Mouse (Mus musculus): ENCODE data around the gene Podxl. TPM values are rescaled to one million over a fixed set of nuclear protein-coding genes. Genes with fewer than 3 reads are reported as not detected.

Gene Podxl
- polyA plus RNA-seq (2015; fragmentation: Nextera tagmentation; extraction: Ambion mirVana): 36.2 and 47.4 TPM in 2 replicates

DNA sequence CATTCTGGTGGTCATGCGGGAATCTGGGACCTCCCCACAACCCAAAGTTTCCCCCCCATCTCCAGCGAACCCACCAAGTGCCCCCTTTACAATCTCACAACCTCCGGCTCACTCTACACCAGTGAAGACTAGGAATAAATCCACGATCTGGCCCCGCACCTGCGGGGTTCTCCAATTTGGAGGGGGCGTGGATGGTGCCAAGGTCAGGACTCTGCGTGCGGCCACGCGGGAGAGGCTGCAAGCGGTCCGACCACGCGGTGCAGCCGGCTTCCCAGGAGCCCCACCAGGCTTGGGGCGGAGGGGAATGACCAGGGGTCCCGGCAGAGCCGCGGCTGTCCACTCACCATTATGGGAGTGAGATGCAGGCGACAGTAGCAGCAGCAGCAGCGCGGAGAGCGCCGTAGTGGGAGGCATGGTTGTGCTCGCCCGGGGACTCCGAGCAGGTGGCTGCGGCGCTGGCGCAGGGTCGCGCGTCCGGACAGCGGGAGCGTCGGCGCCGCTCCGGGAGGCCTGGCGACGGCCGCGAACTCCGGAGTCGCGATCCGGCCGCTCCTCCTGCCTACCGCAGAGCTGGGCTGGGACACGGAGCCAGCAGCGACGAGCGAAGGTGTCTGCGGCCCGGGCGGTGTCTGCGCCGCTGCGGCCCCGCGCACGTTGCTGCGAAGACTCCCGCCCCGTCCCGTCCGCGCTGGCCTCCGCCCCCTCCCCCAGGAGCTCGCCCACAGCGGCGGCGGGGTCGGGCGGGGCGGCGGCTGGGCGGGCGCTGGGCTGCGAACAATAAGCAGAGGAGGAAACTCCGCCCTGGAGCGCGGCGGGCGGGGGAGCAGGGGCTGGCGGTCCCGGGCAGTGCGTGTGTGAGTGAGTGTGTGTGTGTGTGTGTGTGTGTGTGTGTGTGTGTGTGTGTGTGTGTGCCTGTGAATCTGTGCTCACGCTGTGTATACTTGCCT, at the start of gene Podxl:
Gene Podxl, minus strand, starts transcription at position 747 of the 947 bp plus-strand sequence.
- Histone ChIP-seq H3K9ac (ENCODE audit: low read depth, low read length) (peak within 1 kb of the TSS; percentile 84), H3K9me3 (ENCODE audit: control insufficient read depth, low read length) (no peaks in the 10 kb centered on the region), H3K27me3 (replicated peaks; ENCODE audit: control insufficient read depth, insufficient read depth, low read length) (0 out of 2 replicates have a peak, but pooled peaks cover 7% of the 10 kb centered on the region), H3K4me2 (ENCODE audit: low read depth, low read length) (peak within 1 kb of the TSS; percentile 87), H3K27ac (ENCODE audit: low read length) (peak within 1 kb of the TSS; percentile 73), H3K4me3 (ENCODE audit: low read length) (peak within 1 kb of the TSS; percentile 76), H3K4me1 (ENCODE audit: control insufficient read depth, insufficient read depth, low read length) (peaks cover 22% of the 10 kb centered on the region), H3K36me3 (ENCODE audit: control insufficient read depth, insufficient read depth, low read length) (no peaks in the 10 kb centered on the region)
- under 1% methylated on average over 84 of the region's 91 CpGs for WGBS
- peak; percentile 80 for ATAC-seq

DNA sequence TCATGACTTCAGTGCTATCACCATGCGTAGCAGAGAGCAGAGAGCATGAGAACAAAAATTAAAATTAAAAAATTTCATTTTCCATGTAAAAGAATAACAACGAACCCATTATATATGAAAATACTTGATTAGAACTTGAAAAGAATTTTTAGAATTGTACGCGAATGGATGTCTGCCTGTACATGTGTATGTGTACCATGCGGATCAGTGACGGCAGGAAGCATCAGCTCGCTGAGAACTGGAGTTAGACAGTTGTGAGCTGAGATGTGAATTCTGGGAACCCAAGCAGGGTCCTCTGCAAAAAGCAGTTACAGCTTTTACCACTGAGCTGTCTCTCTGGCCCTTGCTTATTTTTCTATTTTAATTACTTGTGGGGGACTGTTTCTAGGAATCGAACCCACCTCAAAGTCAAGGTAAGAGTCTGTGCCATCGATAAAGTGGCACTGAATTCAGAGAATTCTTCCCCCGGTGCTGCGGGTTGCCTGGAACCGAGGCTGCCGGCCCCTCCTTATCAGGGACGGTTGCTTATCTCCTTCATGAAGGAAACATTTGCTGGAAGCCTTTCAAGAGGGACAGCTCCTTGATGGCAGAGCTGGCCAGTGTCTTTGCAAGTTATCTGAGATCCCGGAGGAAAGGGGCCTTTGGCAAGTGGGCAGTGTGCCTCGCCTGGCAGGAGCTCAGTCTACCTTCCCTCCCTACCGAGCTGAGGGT, 48.9 kb upstream of the Podxl start:
- H3K27me3 ChIP-seq (replicated peaks; ENCODE audit: control insufficient read depth, insufficient read depth, low read length): no peaks in the 10 kb centered on the region
- ATAC-seq: no peak

DNA sequence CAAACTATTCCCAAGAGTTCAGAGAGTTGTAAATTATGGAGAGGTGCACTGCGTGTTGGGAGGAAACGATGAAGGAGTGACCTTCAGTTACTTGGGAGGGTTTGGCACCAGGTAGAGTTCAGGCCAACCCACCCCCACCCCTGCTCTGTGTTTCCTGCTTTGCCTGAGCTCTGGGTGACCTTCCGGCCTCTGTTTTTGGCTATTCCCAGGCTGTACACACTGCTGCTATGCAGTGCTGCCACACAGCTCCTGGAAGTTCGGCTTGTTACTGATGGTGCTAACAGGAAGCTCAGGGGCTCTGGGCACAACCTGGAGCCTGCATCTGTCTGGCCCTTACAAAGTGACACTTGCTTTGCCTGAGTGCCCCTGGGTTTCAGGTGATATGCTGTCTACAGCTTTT, 42.6 kb upstream of the Podxl start:
- H3K9me3 ChIP-seq (ENCODE audit: control insufficient read depth, low read length): no peaks in the 10 kb centered on the region
- H3K4me1 ChIP-seq (ENCODE audit: control insufficient read depth, insufficient read depth, low read length): 0 out of 2 replicates have a peak, but pooled peaks cover under 1% of the 10 kb centered on the region
- H3K4me3 ChIP-seq (ENCODE audit: low read length): no peak overlapping the region
- no peak for ATAC-seq
- no peak overlapping the region for H3K9ac ChIP-seq (ENCODE audit: low read depth, low read length)
- no peak overlapping the region for H3K27ac ChIP-seq (ENCODE audit: low read length)
- no peaks in the 10 kb centered on the region for H3K36me3 ChIP-seq (ENCODE audit: control insufficient read depth, insufficient read depth, low read length)
- H3K27me3 ChIP-seq (replicated peaks; ENCODE audit: control insufficient read depth, insufficient read depth, low read length): no peaks in the 10 kb centered on the region
- 74% methylated on average over 4 of the region's 4 CpGs for WGBS
- no peak overlapping the region for H3K4me2 ChIP-seq (ENCODE audit: low read depth, low read length)

More for the DNA sequence above, 48.9 kb upstream of the Podxl start:
- no peak overlapping the region for H3K4me2 ChIP-seq (ENCODE audit: low read depth, low read length)
- peaks cover 11% of the 10 kb centered on the region for H3K4me1 ChIP-seq (ENCODE audit: control insufficient read depth, insufficient read depth, low read length)
- WGBS: 60% methylated on average over 17 of the region's 17 CpGs
- no peaks in the 10 kb centered on the region for H3K36me3 ChIP-seq (ENCODE audit: control insufficient read depth, insufficient read depth, low read length)
- 0 out of 2 replicates have a peak overlapping the region, but pooled peaks have one; percentile 16 for H3K9ac ChIP-seq (ENCODE audit: low read depth, low read length)
- H3K4me3 ChIP-seq (ENCODE audit: low read length): no peak overlapping the region
- no peak overlapping the region for H3K27ac ChIP-seq (ENCODE audit: low read length)
- no peaks in the 10 kb centered on the region for H3K9me3 ChIP-seq (ENCODE audit: control insufficient read depth, low read length)

DNA sequence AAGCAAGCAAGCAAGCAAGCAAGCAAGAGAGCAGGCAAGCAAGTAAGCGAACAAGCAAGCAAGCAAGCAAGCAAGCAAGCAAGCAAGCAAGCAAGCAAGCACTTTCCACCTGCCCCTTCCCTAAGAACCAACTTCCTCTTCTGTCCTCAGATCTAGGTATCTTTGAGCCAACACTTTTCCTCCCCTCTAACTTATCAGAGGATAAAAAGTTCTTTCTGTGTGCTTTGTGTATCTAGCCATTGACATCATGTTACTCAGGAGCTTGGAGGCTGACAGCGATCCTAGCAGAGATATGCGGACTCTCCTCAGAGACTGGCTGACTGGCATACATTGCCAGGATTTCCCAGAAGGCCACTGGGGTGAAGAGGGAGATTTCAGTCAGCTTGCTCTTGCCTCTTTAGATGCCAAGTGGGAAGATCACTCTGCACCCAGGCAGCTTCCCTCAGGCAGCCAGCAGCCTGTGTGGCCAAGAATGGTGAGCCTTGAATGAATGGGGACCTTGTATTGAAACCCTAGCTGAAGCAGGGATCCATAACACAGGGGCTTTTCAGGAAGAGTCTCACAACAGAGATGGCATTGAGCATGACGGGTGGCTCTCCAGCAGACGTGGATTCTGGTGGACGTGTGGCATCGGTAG, 41.0 kb upstream of the Podxl start:
- 77% methylated on average over 7 of the region's 7 CpGs for WGBS
- no peak overlapping the region for H3K9ac ChIP-seq (ENCODE audit: low read depth, low read length)
- no peak for ATAC-seq
- 0 out of 2 replicates have a peak, but pooled peaks cover 2% of the 10 kb centered on the region for H3K4me1 ChIP-seq (ENCODE audit: control insufficient read depth, insufficient read depth, low read length)
- no peak overlapping the region for H3K27ac ChIP-seq (ENCODE audit: low read length)
- H3K36me3 ChIP-seq (ENCODE audit: control insufficient read depth, insufficient read depth, low read length): no peaks in the 10 kb centered on the region
- H3K4me2 ChIP-seq (ENCODE audit: low read depth, low read length): no peak overlapping the region
- no peaks in the 10 kb centered on the region for H3K9me3 ChIP-seq (ENCODE audit: control insufficient read depth, low read length)
- no peaks in the 10 kb centered on the region for H3K27me3 ChIP-seq (replicated peaks; ENCODE audit: control insufficient read depth, insufficient read depth, low read length)
- H3K4me3 ChIP-seq (ENCODE audit: low read length): no peak overlapping the region

DNA sequence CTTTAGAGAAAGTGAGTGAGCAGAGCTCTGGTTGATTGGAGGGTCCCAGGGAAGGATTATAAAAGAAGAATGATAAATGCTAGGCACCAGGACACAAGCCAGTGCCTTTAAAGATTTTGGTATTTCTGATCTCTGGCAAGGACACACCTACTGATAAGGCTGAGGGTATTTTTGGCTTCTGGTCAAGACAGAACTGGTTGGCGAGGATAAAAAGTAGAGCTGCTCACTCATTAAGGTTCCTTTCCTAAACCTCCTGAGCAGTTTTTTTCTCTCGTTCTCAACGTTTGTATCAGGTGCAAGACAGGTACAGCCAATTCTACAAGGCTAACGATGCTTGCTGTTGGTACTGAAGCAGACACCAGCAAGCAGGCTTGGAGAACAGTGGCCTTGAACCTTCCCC, 38.7 kb upstream of the Podxl start:
- H3K4me3 ChIP-seq (ENCODE audit: low read length): no peak overlapping the region
- no peak overlapping the region for H3K27ac ChIP-seq (ENCODE audit: low read length)
- ATAC-seq: no peak
- no peak overlapping the region for H3K9ac ChIP-seq (ENCODE audit: low read depth, low read length)
- H3K9me3 ChIP-seq (ENCODE audit: control insufficient read depth, low read length): no peaks in the 10 kb centered on the region
- no peaks in the 10 kb centered on the region for H3K36me3 ChIP-seq (ENCODE audit: control insufficient read depth, insufficient read depth, low read length)
- no peaks in the 10 kb centered on the region for H3K27me3 ChIP-seq (replicated peaks; ENCODE audit: control insufficient read depth, insufficient read depth, low read length)
- no peak overlapping the region for H3K4me2 ChIP-seq (ENCODE audit: low read depth, low read length)
- 62% methylated on average over 4 of the region's 4 CpGs for whole genome bisulfite sequencing
- H3K4me1 ChIP-seq (ENCODE audit: control insufficient read depth, insufficient read depth, low read length): 0 out of 2 replicates have a peak, but pooled peaks cover 2% of the 10 kb centered on the region

DNA sequence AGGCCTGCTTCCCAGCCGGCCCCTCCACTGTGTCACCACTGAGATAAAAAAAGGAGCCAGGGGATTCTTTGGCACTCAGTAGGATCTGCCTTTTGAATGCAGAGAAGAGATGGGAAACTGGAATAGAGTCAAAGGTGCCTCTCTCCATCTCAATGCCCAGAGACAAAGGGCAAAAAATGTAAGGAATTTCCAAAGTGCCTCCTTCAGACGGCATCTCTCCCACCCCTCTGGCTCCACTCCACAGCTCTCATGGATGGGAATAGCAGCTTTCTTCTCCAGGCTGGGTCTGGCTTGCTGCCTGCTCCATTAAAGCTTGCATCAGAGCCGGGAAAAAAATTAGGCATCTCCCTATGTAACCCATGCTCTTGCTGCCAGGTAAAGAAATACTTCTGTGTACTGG, 37.4 kb upstream of the Podxl start:
- Histone ChIP-seq H3K4me1 (ENCODE audit: control insufficient read depth, insufficient read depth, low read length) (peaks cover 10% of the 10 kb centered on the region), H3K27ac (ENCODE audit: low read length) (no peak overlapping the region)
- WGBS: 38% methylated on average over 3 of the region's 3 CpGs

DNA sequence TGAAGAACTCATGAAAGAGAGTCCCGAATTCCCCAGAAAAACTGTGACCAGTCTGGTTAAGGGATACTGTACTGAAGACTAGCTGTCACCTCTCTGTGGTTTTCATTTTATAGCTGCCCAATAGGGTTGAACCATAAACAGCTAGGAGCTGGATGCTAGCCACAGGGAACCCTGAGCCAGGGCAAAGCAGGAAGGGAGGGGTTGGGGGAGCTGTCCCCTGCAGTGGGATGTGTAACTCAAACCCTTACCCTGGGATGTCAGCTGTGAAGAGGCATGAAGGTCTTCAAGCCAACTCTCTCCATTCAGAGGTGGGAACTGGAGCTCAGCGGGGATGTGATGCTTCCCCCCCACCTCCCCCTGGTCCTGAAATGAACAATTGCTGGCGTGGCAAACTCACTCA, 36.1 kb upstream of the Podxl start:
- Histone ChIP-seq H3K4me1 (ENCODE audit: control insufficient read depth, insufficient read depth, low read length) (peaks cover 10% of the 10 kb centered on the region), H3K4me2 (ENCODE audit: low read depth, low read length) (no peak overlapping the region), H3K9ac (ENCODE audit: low read depth, low read length) (no peak overlapping the region), H3K36me3 (ENCODE audit: control insufficient read depth, insufficient read depth, low read length) (no peaks in the 10 kb centered on the region), H3K9me3 (ENCODE audit: control insufficient read depth, low read length) (no peaks in the 10 kb centered on the region), H3K27me3 (replicated peaks; ENCODE audit: control insufficient read depth, insufficient read depth, low read length) (no peaks in the 10 kb centered on the region), H3K4me3 (ENCODE audit: low read length) (no peak overlapping the region), H3K27ac (ENCODE audit: low read length) (no peak overlapping the region)
- ATAC-seq: no peak
- WGBS: 32% methylated on average over 3 of the region's 3 CpGs

More for the DNA sequence above, 37.4 kb upstream of the Podxl start:
- H3K9ac ChIP-seq (ENCODE audit: low read depth, low read length): no peak overlapping the region
- no peaks in the 10 kb centered on the region for H3K36me3 ChIP-seq (ENCODE audit: control insufficient read depth, insufficient read depth, low read length)
- H3K27me3 ChIP-seq (replicated peaks; ENCODE audit: control insufficient read depth, insufficient read depth, low read length): no peaks in the 10 kb centered on the region
- no peak overlapping the region for H3K4me2 ChIP-seq (ENCODE audit: low read depth, low read length)
- H3K4me3 ChIP-seq (ENCODE audit: low read length): no peak overlapping the region
- no peaks in the 10 kb centered on the region for H3K9me3 ChIP-seq (ENCODE audit: control insufficient read depth, low read length)
- no peak for ATAC-seq

DNA sequence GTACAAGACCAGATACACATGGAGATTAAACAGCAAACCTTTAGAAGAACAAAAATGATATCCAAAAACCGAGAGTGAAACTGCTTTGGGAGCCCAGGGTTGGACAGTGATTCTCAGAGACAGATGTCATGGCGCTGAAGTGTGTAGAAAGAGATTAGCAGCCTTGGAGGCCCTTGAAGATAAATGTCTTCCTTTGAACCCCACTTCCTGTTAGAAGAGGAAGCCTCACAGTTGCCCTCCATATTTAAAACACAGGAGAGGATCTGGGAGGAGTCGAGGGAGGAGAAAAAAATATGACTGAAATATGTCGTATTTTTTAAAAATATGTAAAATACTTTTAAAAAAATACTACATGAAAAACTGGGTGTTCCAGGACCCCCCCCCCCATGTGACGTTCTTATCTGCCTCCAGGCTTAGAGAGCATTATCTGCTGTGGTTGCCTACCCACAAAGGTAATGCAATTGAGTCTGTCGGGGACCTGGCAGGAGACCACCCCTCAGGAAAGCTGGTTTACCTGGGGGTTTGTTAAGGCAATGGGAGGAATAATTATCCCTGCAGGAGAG, 34.6 kb upstream of the Podxl start:
- no peak overlapping the region for H3K9ac ChIP-seq (ENCODE audit: low read depth, low read length)
- WGBS: 67% methylated on average over 6 of the region's 6 CpGs
- H3K27ac ChIP-seq (ENCODE audit: low read length): no peak overlapping the region
- no peak overlapping the region for H3K4me2 ChIP-seq (ENCODE audit: low read depth, low read length)
- no peaks in the 10 kb centered on the region for H3K36me3 ChIP-seq (ENCODE audit: control insufficient read depth, insufficient read depth, low read length)
- H3K9me3 ChIP-seq (ENCODE audit: control insufficient read depth, low read length): no peaks in the 10 kb centered on the region
- peaks cover 10% of the 10 kb centered on the region for H3K4me1 ChIP-seq (ENCODE audit: control insufficient read depth, insufficient read depth, low read length)
- no peaks in the 10 kb centered on the region for H3K27me3 ChIP-seq (replicated peaks; ENCODE audit: control insufficient read depth, insufficient read depth, low read length)
- no peak for ATAC-seq
- H3K4me3 ChIP-seq (ENCODE audit: low read length): no peak overlapping the region

DNA sequence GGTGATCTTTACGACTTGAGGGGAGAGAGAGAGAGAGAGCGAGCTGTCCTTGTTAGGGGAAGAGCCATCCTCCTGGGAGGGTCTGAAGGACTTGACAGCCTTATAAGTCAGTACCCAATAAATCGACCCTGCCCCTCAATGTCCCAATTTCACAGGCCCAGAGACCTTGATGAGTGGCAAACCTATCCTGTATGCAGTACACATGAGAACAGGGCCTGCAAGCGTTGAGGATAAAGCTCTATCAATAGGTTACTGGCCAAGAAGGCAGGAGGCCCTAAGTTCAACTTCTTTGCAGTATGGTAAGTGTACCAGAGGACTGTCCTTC, 33.3 kb upstream of the Podxl start:
- Histone ChIP-seq H3K4me2 (ENCODE audit: low read depth, low read length) (no peak overlapping the region), H3K36me3 (ENCODE audit: control insufficient read depth, insufficient read depth, low read length) (no peaks in the 10 kb centered on the region), H3K27ac (ENCODE audit: low read length) (peak overlapping the region; percentile 21; the same call in 1 of the 2 replicates), H3K4me3 (ENCODE audit: low read length) (no peak overlapping the region), H3K27me3 (replicated peaks; ENCODE audit: control insufficient read depth, insufficient read depth, low read length) (no peaks in the 10 kb centered on the region), H3K9me3 (ENCODE audit: control insufficient read depth, low read length) (no peaks in the 10 kb centered on the region), H3K4me1 (ENCODE audit: control insufficient read depth, insufficient read depth, low read length) (peaks cover 18% of the 10 kb centered on the region), H3K9ac (ENCODE audit: low read depth, low read length) (no peak overlapping the region)
- whole genome bisulfite sequencing: 28% methylated on average over 4 of the region's 4 CpGs
- ATAC-seq: 0 out of 2 replicates have a peak, but pooled peaks have one; percentile 7
